Mouse (Mus musculus) E14TG2a.4 (cell line): Measurements from ENCODE around the gene Dach1.

Experiments
- CTCF ChIP-seq: conservative IDR thresholded peaks from 2 replicates; pipeline ENCODE4 v1.5.1; 2014; ENCODE audit warnings: low read length
- NANOG ChIP-seq: IDR thresholded peaks from 2 replicates; pipeline ENCODE4 v1.6.1; 2014; ENCODE audit warnings: borderline replicate concordance, low read length, mixed read lengths
- POU5F1 ChIP-seq: IDR thresholded peaks from 2 replicates; pipeline ENCODE4 v1.6.1; 2014; ENCODE audit warnings: low read length, borderline replicate concordance

DNA sequence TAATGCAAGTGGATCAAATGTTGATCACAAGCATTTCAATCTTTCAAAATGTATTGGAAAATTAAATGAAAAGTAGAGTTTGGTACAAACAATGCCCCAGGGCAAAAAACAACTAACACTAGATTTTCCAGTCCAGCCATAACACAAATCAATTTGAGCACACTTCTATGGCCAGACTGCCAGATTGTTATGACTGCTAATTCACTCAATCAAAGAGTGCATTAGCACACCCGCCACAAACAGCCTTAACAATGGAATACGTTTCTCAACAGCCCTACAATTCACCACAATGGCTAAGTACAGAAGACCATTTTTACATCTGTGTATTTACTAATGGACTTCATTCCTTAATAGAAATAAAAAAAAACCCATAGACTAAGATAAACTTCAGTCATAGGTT lies 4.3 kb upstream of the Dach1 start:
- TF ChIP-seq POU5F1, result no peak
- TF ChIP-seq CTCF, result no peak
- no peak for TF ChIP-seq NANOG
